Mouse (Mus musculus): ENCODE results near the gene Fam129b.

Gene Fam129b

DNA sequence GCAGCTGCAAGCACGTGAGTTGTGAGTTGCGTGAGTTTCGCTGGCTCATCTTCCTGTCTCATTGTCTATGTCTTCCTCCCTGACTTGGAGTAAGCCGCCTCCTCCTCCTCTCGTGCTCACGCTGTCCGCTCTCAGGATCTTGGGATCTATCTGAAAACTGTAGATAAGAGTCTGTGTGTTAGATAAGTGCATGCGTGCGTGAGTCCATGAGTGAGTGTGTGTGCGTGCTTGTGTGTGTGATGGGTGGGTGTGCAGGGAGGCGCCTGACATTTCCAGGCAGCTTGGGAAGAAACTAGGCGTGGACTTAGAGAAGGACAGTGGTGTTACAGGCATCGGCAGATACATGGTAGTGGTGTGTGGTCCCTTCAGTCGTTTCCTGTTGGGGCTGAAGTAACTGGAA, 16.6 kb downstream of the Fam129b start:
- no peak for DNase-seq (ENCODE audit: low spot score)

DNA sequence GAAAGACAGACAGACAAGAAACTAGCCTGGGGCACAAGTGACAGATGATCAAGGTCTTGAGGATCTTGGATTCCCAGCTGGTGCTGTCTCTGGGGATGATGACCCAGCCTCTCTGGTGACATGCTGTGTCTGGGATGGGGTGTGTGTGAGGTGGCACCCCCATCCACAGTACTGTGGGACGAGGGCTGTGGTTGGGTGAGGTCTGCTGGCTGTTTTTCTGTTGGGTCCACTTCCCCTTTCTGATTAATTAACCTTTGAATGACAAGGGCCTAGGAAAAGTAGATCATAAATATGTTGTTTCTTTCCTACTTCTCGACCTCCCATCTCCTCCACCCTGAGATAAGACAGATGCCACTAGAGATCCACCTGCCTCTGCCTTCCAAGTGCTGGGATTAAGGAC, 18.2 kb downstream of the Fam129b start:
- no peak for DNase-seq (ENCODE audit: low spot score)

DNA sequence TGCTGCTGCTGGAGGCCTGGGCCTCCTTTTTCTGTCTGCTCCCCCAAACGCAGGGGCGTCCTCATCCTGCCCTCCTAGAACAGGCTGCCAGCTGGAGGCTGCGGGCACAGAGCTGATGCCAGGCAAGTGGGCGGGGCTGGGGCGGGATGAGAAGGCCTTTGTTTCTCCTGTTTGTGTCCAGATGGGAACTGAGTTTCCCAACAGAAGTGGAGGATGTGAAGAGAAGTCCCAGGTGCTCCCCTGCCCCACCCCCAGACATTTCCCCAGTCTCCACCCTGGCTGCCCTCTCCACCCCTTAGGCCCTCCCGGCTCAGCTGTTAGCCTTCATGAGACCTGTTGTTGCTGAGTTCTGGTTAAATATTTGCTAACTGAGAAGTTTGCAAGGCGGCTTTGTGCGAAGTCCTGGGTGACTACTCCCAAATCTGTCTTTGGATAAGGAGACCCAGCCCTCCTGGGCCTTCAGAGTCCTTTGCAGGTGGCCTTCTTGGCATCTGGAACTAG, 19.7 kb downstream of the Fam129b start:
- DNase-seq (ENCODE audit: low spot score): no peak

DNA sequence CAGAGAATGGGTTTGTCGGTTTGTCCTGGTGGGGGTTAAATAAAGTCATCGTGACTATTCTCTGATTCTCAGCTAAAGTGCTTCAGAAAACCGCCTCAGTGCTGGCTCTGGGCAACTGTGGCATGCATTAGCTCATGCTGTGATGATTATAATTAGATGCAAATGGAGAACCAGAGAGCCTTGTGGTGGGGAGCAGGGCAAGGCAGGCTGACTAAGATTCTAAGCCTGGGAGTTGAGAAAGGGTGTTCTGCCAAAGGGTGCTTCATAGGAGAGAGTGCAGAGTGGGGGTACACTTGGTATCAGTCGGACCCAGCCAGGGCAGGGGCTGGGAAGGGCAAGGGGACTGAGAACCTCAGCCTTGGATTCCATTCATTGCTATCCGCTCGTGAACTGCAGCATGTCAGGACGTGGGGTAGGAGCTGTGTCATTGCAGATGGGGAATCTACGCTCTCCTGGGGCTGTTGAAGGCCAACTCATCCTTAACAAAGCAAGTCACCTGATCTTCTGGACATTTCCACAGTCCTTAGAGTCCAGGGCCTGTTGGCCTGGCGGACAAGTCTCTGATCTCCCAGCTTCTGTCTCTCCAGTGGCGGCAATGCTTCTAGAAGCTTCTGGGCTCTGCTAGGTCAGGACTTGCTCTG, 20.7 kb downstream of the Fam129b start:
- no peak for DNase-seq (ENCODE audit: low spot score)

DNA sequence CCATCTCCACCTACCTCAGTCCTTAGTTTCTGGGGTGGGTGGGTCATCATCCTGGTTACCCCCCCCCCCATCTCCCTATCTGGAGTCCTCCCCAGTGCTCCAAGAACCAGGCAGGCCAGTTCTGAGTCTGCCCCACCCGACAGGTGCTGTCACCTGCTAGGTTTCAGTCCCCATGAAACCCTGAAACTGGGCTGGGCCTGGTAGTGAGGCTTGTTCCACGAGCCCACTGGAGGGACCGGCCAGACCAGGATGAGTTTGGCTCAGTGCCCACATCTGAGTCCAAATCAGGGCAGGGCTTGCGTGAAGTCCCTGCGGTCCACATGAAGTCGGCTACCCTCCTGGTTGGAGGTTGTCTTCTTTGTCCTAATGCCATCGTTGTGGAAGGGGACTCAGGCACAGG, 23.1 kb downstream of the Fam129b start:
- DNase-seq (ENCODE audit: low spot score): no peak

DNA sequence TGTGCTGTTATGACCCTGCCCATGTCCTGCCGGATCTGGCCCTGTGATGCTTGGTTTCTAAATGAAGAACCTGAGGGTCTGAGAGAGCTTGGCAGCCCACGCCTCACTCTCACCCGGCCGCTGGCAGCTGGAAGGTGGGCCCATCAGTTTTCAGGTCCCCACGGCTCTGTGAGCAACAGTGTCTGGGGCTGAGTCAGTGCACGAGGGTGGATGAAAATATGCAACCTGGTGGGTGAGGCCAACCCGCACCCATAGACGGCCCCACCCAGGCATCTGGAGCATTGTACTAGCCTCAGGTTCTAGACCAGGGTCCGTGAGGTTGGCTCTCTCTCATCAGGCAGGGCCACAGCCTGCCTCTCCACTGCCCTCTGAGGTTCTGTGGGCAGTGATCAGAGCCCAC, 26.2 kb downstream of the Fam129b start:
- DNase-seq (ENCODE audit: low spot score): no peak

DNA sequence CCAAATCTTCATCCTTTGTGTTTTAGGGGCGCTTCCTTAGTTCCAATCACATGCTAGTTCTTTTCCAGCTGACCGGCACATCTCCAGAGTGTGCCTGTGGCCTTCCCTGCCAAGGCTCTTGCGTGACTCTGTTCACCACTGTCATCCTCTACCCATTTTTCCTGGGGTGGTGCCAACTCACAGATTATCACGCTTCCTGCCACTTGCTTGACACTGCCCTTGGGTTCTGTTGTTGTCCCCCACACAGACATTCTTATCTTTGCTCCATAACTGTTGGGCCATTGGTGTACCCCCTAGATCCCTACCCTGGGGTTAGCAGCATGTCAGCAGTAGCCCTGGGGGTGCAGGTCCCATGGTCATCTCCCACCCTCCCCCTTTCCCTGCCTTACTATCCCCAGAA, 27.6 kb downstream of the Fam129b start:
- DNase-seq (ENCODE audit: low spot score): no peak

DNA sequence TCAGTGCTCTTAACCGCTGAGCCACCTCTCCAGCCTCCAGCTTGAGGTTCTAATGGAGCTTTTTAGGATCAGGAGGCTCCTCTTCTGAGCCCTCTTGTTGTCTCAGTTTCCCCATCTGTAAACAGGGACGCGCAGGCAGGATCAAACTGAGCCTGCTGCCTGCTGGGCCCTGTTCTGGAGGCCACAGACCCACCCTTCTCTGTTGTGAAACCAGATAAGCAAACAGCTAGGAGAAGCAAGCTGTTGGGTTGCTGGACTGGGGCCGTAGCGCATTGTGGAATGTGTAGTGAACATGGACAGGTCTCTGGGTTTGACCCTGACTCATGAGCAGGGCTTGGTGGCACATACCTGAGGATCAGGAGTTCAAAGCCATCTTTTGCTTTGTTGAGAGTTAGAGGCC, 28.7 kb downstream of the Fam129b start:
- DNase-seq (ENCODE audit: low spot score): no peak

DNA sequence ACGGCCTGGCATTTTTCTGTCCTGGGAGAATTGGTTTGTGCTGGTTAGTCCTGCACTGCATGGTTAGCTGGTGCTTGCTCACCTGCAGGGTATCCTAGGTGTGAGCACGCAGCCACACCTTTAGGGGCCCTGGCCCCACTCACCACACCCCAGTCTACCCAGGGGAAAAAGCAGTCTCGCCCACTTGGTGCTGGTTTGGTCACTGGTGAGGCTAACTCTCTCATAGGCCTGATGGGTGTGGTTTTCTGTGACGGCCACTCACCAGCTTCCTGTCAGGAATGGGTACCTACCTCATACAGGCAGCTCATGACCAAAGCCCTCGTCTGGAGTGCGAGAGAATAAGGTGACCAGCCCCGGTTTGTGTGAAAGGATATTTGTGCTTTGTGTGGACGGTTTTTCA, 29.4 kb downstream of the Fam129b start:
- no peak for DNase-seq (ENCODE audit: low spot score)

DNA sequence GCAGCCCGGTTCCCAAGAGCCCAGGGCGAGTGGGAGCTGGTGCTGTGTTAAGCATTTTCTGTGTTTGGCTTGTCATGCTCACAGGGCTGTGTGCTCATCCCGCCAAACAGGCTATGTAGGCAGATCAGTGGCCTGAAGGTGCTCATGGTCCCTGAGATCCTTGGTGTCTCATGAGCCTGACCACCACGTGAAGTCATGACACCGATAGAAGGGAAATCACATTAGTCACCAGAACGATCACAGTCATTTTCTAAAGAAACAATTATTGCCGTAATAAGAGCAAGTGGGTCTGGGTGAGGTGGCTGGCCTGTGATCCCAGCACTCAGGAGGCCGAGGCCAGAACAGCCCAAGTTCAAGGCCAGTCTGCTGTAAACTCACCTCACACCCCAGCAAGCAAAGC, 31.5 kb downstream of the Fam129b start:
- DNase-seq (ENCODE audit: low spot score): no peak

DNA sequence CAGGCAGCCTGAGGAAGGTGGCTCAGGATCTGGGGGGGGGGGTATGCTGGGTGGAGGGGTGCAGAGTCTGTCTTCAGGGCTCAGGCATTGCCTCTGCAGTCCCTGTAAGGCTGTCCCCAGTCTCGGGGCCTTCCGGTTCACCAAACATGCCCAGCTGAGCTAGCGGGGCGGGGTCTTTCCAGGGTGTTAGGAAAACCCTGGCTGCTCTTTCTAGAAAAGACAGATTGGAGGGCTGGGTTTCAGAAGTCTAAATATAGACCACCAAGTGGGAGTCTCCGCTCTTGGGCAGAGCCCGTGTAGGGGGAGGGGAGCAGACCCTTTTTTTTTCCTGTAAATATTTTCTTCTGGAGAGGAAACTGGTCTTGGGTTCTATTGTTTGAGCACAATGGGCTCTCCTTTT, 32.4 kb downstream of the Fam129b start:
- DNase-seq (ENCODE audit: low spot score): peak; percentile 80

DNA sequence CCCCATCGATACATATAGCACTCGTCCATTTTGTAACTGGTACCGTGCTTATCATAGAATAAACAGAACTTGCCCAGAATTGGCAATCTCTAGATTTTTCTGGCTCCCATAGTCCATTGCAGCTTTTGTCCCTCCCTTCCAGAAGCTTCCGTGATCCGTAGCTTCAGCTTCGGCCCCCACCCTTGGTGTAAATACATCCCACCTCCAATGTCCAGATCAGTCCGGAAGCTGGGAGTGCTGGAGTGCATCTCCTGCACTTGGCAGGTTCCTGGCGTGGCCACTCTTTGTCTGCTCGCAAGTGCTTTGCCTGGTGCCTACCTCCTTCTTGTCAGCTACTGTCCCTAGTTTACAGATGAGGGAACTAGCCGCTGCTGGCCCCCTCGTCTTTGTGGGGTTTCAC, 32.9 kb downstream of the Fam129b start:
- no peak for DNase-seq (ENCODE audit: low spot score)

DNA sequence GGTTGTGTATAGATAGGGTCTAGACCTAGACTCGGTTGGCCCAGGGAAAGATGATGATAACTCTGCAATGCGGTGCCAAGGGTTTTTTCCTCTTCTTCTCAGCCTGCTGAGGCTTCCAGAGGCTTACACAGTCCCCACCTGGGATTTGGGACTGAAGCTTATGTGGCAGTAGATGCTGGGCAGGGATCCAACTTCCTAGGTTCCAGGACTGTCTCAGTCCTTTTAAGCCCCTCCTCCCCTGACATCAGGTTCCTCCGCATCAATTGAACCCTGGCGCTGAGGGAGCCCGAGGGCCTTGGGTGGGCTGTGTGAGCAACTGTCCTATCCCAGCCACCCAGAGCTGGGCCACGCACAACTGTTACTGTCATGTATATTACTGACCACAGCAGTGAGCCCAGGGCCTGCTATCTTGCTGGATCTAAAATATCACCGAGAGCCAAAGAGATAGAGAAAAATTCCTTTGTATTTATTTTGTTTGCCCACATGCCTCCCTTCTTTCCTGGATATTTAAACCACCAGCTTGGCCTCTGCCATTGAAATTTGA, 35.8 kb downstream of the Fam129b start:
- DNase-seq (ENCODE audit: low spot score): no peak

DNA sequence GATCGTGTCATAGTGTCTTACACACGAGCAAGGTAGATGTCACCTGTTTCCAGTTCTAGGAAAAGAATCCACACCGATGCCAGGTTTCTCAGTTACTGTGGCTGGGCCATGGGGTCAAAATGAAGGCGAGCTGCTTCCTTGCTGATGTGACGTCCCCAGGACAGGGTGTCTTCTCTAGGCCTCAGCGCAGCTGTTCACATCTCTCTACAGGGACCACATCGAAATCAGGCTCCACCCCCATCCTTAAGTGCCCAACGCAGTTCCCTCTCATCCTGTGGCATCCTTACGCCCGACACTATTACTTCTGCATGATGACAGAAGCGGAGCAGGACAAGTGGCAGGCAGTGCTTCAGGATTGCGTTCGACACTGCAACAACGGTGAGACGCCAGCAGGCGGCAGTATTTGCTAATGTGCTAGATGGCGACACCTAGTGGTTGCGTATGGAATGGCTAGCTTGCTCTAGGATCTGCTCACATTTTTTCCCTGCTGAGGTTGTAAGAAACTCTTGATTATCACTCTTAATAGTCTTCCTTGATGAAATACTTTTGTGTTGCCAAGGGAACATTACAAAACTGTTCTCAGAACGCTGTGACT, 36.4 kb downstream of the Fam129b start:
- peak; percentile 99 for DNase-seq (ENCODE audit: low spot score)

DNA sequence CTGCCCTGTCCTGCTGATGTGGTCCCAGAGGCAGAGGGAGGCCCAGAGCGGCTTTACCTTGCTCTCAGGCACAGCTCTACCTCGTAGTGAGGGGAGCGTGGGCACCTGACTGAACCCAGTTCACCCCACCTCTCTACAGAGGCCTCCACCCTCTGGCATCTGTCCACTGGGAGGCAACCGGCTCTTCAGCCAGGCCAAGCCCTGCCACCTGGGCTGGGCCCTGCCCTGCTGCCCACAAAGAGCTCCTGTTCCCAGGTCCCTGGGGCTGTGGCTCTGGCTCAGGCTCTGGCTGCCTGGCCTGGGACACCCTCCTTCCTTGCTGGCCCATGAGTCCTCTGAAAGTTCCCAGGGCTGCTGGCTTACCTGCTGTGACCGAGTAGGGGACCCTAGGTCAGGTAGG, 38.4 kb downstream of the Fam129b start:
- no peak for DNase-seq (ENCODE audit: low spot score)

DNA sequence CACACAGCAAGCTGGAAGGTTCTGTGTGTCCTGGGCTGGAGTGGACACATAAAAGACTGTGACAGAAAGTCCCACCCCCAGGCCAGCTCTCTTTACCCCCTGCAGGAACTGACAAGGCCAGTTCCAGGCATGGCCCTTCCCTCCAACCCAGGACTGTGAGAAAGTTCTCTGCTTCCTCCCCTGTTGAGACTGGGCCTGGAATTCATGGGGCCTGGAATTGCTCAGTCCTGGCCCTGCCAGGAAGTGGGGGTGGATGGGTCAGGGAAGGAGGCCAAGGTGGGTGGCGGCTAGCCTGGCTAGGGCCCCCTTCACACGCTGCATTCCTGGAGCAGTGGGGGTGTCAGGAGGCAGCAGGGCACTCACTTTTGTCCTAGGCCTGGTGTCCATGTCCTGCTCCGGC, 39.0 kb downstream of the Fam129b start:
- no peak for DNase-seq (ENCODE audit: low spot score)

DNA sequence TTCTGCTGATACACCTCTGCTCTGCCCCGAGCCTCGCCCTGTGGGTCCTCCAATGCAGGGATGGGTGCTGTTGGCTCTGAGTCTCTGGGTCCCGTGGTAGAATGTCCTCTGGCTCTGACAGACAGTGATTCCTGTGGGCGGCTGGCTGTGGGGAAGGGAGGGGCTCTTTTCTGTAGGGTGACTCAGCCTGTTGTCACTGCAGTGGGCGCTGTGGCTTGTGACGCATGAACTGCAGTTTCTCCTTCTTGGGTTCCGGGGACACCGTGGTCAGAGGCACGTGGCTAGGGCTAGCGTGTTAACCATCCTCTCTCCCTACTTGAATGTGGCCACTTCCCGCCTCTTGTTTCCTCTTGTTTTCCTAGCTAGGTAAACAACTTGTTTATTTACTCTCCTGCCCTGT, 41.6 kb downstream of the Fam129b start:
- DNase-seq (ENCODE audit: low spot score): no peak

DNA sequence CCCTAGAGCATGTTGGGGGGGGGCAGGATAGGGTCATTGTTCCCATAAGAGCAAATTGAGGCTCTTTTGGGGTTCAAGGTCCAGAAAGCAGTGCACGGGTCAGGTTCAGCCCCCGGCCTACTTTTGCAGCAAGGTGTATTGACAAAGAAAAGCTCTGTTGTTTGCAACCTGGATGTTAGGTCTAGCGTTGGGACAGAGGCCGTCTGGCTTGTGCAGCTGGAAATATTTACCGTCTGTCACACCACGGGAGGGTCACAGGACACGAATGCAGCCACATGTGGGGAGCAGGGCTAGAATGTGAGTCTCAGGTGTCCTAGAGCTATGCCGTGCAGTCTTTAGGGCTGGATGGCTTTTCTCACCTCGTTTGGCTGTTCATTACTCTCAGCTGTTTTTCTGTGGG, 42.5 kb downstream of the Fam129b start:
- DNase-seq (ENCODE audit: low spot score): no peak

DNA sequence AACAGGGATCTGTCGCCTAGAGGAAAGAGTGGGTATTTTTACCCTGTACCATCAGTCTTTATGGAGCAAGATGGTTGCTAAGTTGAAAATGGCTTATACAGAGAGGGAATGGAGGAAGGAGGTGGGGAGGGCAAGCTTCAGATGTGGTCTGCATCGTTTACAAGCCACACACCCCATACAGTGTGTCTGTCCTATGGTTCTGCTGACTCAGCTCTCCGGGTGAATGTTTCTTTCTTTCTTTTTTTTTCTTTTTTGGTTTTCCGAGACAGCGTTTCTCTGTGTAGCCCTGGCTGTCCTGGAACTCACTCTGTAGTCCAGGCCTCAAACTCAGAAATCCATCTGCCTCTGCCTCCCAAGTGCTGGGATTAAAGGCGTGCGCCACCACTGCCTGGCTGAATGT, 45.3 kb downstream of the Fam129b start:
- DNase-seq (ENCODE audit: low spot score): no peak

DNA sequence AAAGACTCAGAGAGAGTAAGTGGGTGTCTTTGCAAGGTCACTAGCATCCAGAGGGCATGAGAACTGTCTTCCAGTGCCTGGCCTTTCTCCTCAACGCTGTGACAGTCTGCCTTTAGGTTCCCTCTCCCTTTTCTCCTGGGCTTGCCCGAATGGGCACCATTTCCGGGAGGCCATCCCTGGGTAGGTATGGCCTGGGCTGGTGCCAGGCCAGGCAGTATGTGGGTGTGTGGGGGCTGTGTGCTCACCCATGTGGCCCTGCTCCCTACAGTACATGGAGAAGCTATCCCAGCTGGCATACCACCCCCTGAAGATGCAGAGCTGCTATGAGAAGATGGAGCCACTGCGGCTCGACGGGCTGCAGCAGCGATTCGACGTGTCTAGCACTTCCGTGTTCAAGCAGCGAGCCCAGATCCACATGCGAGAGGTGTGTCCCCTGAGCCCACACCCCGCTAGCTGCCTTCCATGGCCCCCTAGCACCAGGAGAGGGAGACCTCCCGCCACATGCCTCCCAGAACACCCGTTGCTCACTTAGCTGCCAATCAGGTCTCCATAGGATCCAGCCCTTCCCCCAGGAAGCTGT, 46.0 kb downstream of the Fam129b start:
- no peak for DNase-seq (ENCODE audit: low spot score)

DNA sequence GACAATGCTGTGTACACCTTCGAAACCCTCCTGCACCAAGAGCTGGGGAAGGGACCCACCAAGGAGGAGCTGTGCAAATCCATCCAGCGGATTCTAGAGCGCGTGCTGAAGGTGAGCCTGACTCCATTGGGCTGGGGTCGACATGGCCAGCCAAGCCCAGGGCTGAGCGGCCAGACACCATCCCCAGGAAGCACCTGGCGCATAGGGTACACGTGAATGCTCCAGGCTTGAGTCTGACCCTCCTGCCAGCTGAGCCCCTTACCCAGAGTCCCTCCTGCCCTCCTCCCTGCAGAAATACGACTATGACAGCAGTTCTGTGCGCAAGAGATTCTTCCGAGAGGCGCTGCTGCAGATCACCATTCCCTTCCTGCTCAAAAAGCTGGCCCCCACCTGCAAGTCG, 46.6 kb downstream of the Fam129b start:
- DNase-seq (ENCODE audit: low spot score): no peak

DNA sequence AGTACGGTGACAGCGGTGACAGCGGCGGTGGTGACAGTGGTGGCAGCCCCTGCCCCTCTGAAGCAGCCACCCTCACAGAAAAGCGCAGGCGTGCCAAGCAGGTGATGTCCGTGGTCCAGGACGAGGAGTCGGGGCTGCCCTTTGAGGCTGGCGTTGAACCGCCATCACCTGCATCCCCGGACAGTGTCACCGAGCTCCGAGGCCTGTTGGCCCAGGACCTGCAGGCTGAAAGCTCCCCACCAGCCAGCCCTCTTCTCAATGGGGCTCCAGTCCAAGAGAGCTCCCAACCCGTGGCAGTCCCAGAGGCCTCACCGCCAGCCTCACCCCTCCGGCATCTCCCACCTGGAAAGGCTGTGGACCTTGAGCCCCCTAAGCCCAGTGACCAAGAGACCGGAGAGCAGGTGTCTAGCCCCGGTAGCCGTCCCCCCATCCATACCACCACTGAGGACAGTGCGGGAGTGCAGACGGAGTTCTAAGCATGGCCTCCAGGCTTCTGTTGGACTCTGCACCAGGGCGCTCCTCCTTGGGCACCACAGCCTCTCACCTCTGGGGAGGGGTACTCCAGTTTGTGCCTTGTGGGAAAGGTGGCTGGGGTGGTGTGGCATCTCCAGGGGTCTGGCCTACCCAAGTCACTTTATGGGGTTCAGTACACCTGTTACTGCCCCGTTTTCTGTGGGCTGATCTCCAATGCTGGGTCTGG, 47.8 kb downstream of the Fam129b start:
- DNase-seq (ENCODE audit: low spot score): no peak

DNA sequence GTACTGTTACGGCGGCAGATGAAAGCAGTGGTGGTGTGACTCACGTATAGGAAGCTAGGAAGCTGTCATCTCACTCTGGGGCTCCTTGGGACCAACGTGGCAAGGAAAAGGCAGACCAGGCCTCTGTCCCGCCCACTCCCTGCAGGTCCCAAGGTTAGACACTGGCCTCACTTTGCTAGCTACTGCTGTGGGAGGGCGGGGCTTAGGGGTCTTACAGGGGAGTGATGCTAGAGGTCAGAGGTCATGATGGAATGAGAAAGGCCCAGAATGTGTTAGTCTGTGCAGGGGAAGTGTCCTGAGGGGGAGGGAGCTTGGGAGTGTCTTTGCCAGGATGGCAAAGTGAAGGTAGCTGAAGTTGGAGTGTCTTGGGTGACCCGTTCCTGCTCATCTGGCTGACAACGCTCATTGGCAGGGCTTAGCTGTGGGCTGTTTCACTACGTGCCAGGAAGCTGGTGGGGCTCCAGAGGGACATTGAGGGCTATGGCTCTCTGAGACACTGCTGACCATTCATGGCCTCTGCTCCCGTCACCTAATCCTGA, 48.5 kb downstream of the Fam129b start:
- DNase-seq (ENCODE audit: low spot score): no peak
